In the genomic region with DNA sequence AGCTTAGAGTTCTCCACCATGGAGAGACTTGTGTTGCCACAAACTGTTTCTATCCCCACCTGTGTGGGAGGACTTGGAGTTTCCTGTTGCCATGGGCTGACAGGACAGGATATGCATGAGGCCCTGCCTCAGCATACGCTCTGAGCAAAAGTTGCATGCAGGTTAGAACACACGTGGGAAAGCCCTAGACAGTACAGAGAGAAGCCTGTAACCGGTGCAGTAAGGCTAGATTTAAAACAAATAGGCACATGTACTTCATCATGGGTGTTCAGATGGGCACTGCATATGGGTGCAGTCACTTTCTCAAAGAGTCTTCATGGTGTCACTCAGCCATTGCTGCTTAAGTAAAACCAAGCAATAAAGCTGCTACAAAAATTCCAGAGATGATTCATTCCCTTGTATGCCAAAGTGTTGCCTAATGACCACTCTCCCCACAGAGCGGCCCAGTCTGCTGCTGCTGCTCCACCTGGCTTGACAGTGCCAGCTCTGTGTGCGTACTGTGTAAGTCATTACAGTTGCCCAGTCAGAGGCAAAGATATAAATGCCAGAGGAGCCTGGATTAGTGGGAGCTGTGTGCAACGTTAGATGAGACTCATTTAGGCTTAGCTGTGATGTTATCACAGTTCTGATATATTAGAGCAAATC, we compare ENCODE assay signal across 14 mouse cellular contexts. TPM values are rescaled to one million over a fixed set of nuclear protein-coding genes. Genes with fewer than 3 reads are reported as not detected.
DNase-seq lines count a peak whose midpoint lies in the region; ATAC-seq lines count a peak whose summit lies in the region.
"Had no signal": no experiment of that assay in that cellular context is flagged by ENCODE, and none has a peak within 500 bp of the region (broad histone marks: within the 10 kb centered on the region; RNA-seq: fewer than 3 reads in every experiment).

No protein-coding gene starts in this region.

- peaks cover 76% of the 10 kb centered on the region for H3K36me3 ChIP-seq in forebrain, embryonic 13.5 days (ENCODE audit: poor library complexity, severe bottlenecking)

- H3K27me3 ChIP-seq in forebrain, embryonic 13.5 days = no peaks in the 10 kb centered on the region

- H3K9me3 ChIP-seq in forebrain, embryonic 13.5 days (replicated peaks) = no peaks in the 10 kb centered on the region
- H3K9me3 ChIP-seq: limb, embryonic 10.5 days; midbrain, embryonic 10.5 days had no signal

- H3K4me2 ChIP-seq in forebrain, embryonic 13.5 days = no peak overlapping the region

- 91% methylated on average over 6 of the region's 6 CpGs for WGBS in forebrain, embryonic 13.5 days

- no peak overlapping the region for H3K27ac ChIP-seq in forebrain, embryonic 13.5 days
- H3K27ac ChIP-seq: limb, embryonic 10.5 days; midbrain, embryonic 10.5 days had no signal

- peaks cover 20% of the 10 kb centered on the region; the same call in 1 of the 2 replicates for H3K4me1 ChIP-seq in forebrain, embryonic 13.5 days

- no peak overlapping the region for H3K4me3 ChIP-seq in forebrain, embryonic 13.5 days
- H3K4me3 ChIP-seq: limb, embryonic 10.5 days; midbrain, embryonic 10.5 days had no signal

- H3K9ac ChIP-seq in forebrain, embryonic 13.5 days = no peak overlapping the region

- DNase-seq in cerebellum, adult 11 months = peak; percentile 53
- peak; percentile 47 for DNase-seq in urinary bladder, postnatal 14 days (ENCODE audit: low spot score)
- no peak for DNase-seq in urinary bladder, postnatal 4 days (ENCODE audit: low spot score in 2 of 2)
- peak; percentile 88 for DNase-seq in fat pad, adult 2 months (ENCODE audit: extremely low read depth, low read depth, low spot score)
- DNase-seq in left cerebral cortex, adult 8-10 months (ENCODE audit: low spot score in 2 of 2) = no peak
- DNase-seq in embryo, embryonic 10.5 days (ENCODE audit: low spot score) = no peak
- DNase-seq: kidney, postnatal 4 days; lung, adult 2 months; right cerebral cortex, postnatal 4 days had no signal

- ATAC-seq in cerebellum, adult (ENCODE audit: insufficient number of reproducible peaks, low FRiP score, low TSS enrichment) = no peak
- ATAC-seq in forebrain, embryonic 13.5 days = no peak
- ATAC-seq: hindbrain, embryonic 16.5 days had no signal

RNA-seq across cellular contexts. Expression of gene Fbxl22, which starts 2.0 kb away (rescaled TPM):
- under 1 TPM; 0.17 to 0.34 (median 0.25) TPM for total RNA-seq in left cerebral cortex, adult 8-10 months (2022)
- 2.5 and 2.6 TPM in 2 replicates for polyA plus RNA-seq in forebrain, embryonic 13.5 days (2015; fragmentation: Nextera tagmentation; extraction: Ambion mirVana)

Comparison
In these comparisons a context has a peak if more than half of its experiments do, and no peak if none do; other contexts are left out.
1. DNase-seq: peak in cerebellum, adult 11 months (single experiment), urinary bladder, postnatal 14 days (single experiment) and fat pad, adult 2 months (single experiment); none in urinary bladder, postnatal 4 days (0 of 2), left cerebral cortex, adult 8-10 months (0 of 2) and embryo, embryonic 10.5 days (single experiment).